Mouse (Mus musculus) heart, postnatal 0 days (tissue): ENCODE results near the gene Xrcc5.

Experiments used
- CTCF ChIP-seq: IDR thresholded peaks from 2 replicates; pipeline ENCODE4 v1.5.1; 2016; ENCODE audit warnings: antibody characterized with exemption, control low read depth, low read depth
- EP300 ChIP-seq: IDR thresholded peaks from 2 replicates; pipeline ENCODE4 v1.6.1; 2016; ENCODE audit warnings: antibody characterized with exemption, low read depth

DNA sequence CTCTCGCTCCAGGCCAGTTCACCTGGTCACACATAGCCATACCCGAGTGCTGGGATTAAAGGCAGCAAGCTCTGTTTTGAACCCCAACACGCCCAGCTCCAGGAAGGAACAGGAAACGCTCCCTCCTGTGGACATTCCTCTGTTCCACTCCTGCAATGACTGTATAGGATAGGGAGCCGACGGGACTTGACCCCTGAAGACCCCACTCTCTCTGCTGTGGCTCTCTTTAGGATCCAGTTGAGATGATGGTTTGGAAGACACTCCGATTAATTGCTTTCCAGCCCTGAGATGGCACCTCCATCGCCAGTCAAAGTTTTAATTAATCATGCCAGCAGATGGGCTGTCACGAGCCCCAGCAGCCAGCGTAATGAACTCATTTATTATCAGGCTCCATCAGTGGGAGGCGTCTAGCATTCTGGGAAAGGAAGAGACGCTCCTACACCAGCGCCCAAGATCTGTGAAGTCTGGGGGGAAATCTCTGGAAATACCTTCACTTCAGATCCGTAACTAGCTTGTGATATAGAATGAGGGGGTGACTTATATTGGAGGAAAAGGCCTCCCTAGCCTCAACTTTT is 99.4 kb downstream of the Xrcc5 start:
- TF ChIP-seq CTCF = no peak
- TF ChIP-seq EP300 = no peak
